ENCODE assay signal across 14 mouse cellular contexts in the genomic region with DNA sequence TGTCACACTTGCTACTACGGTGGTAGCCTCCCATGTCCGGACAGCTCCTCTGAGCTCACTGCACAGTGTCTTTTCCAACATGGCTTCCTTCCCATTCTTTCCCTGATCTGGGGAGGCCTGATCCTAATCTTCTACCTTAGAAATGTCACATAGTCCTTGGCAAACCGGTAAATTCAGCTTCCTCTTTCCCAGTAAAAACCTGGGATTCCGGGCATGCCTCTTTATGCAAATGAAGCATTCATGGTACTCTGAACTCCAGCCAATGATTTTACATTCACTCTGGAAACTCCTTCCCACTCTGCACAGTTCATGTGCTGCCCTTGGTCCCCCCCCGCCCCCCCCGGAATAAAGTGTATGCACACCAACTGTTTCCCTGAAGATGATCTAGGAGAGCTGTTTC.
"Had no signal": no experiment of that assay in that cellular context is flagged by ENCODE, and none has a peak within 500 bp of the region (broad histone marks: within the 10 kb centered on the region; RNA-seq: fewer than 3 reads in every experiment).

No protein-coding gene starts in this region.

- H3K27ac ChIP-seq: kidney, postnatal 0 days; left cerebral cortex, adult 2 months; liver, embryonic 14.5 days; macrophage; midbrain, embryonic 13.5 days had no signal

- H3K9ac ChIP-seq: liver, embryonic 14.5 days; liver, postnatal 0 days; lung, embryonic 14.5 days; midbrain, embryonic 13.5 days had no signal

- H3K4me3 ChIP-seq: left cerebral cortex, adult 2 months; midbrain, embryonic 13.5 days had no signal

- H3K36me3 ChIP-seq: midbrain, embryonic 13.5 days had no signal

- H3K9me3 ChIP-seq: midbrain, embryonic 13.5 days had no signal

- ATAC-seq: lung, postnatal 0 days; midbrain, embryonic 13.5 days had no signal

- DNase-seq: kidney, adult 9 months; kidney, postnatal 25 days; layer of hippocampus, postnatal 36 days; liver, postnatal 0 days; lung, embryonic 14.5 days; thymus, adult 18-20 months; thymus, postnatal 4 days had no signal

- H3K4me2 ChIP-seq: liver, embryonic 11.5 days; lung, embryonic 14.5 days; midbrain, embryonic 13.5 days had no signal
